Mouse (Mus musculus): ENCODE data around the gene Lsm14a.

DNA sequence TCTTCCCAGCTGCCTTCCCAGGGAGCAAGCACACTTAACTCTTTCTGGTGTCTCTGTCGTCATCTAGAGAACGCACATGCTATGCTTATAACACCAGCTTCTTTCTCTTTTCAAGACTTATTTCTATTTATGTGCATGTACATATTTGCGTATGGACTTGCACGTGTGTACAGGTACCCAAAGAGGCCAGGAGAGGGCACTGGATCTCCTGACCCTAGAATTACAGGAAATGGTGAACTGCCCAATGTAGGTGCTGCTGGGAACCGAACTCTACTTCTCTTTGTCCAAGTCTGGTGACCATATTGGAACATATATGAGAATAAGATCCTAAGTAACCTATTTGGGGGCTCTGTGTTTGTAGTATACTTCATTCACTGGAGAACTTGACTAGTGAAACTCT is 1.5 kb upstream of the Lsm14a start:
- TF ChIP-seq EP300 (IDR thresholded peaks at IDR 0.05; ENCODE audit: low read depth) (no peak), CTCF (IDR thresholded peaks at IDR 0.05; ENCODE audit: low read depth) (no peak)
